Mouse (Mus musculus): ENCODE results near the gene Snrpc.

The Snrpc gene

GRCm38 (mm10) chr17:27819971-27820567, 17.9 kb upstream of the Snrpc start:
- DNase-seq = peak; percentile 37

- peak; percentile 98 for DNase-seq
These were observed 17.2 kb upstream of the Snrpc start, which contains the start of gene D17Wsu92e for GRCm38 (mm10) chr17:27820568-27821406. Gene D17Wsu92e (minus strand): TSS chr17:27820648.

GRCm38 (mm10) chr17:27821407-27822338, 16.3 kb upstream of the Snrpc start:
- no peak for DNase-seq

GRCm38 (mm10) chr17:27823142-27823905, 14.6 kb upstream of the Snrpc start:
- no peak for DNase-seq

GRCm38 (mm10) chr17:27824941-27825340, 13.0 kb upstream of the Snrpc start:
- no peak for DNase-seq

GRCm38 (mm10) chr17:27825539-27825938, 12.4 kb upstream of the Snrpc start:
- DNase-seq = no peak

GRCm38 (mm10) chr17:27825984-27826905, 11.7 kb upstream of the Snrpc start:
- peak; percentile 80 for DNase-seq

GRCm38 (mm10) chr17:27826908-27827383, 11.0 kb upstream of the Snrpc start:
- DNase-seq = no peak

- DNase-seq = no peak
These were observed 10.4 kb upstream of the Snrpc start for GRCm38 (mm10) chr17:27827511-27827910.

GRCm38 (mm10) chr17:27830411-27830810, 7.5 kb upstream of the Snrpc start:
- DNase-seq = no peak

GRCm38 (mm10) chr17:27839469-27840252, 1.7 kb downstream of the Snrpc start:
- peak; percentile 97 for DNase-seq

- no peak for DNase-seq
These were observed 10.4 kb downstream of the Snrpc start for GRCm38 (mm10) chr17:27848351-27848750.

GRCm38 (mm10) chr17:27851076-27851475, 13.1 kb downstream of the Snrpc start:
- DNase-seq = peak; percentile 75

GRCm38 (mm10) chr17:27856265-27856797, 18.4 kb downstream of the Snrpc start, which contains the start of gene Uhrf1bp1:
Gene Uhrf1bp1 (plus strand): TSS chr17:27856441.
- DNase-seq = peak; percentile 72

- peak; percentile 15 for DNase-seq
These were observed 19.1 kb downstream of the Snrpc start for GRCm38 (mm10) chr17:27856798-27857648.

- DNase-seq = no peak
These were observed 19.9 kb downstream of the Snrpc start for GRCm38 (mm10) chr17:27857649-27858475.

- no peak for DNase-seq
These were observed 21.2 kb downstream of the Snrpc start for GRCm38 (mm10) chr17:27859131-27859530.

GRCm38 (mm10) chr17:27865461-27865860, 27.5 kb downstream of the Snrpc start:
- DNase-seq = no peak
